Mouse (Mus musculus): ENCODE results near the gene Htr5a.

GRCm38 (mm10) chr5:27899756-27900155, 57.8 kb downstream of the Htr5a start:
- TF ChIP-seq CTCF (IDR thresholded peaks at IDR 0.05; ENCODE audit: low read depth) = no peak
- TF ChIP-seq EP300 (IDR thresholded peaks at IDR 0.05; ENCODE audit: low read depth) = no peak

Measured in liver, embryonic 14.5 days (tissue).